Comparison of ENCODE assay signal across 19 mouse cellular contexts in the genomic region with DNA sequence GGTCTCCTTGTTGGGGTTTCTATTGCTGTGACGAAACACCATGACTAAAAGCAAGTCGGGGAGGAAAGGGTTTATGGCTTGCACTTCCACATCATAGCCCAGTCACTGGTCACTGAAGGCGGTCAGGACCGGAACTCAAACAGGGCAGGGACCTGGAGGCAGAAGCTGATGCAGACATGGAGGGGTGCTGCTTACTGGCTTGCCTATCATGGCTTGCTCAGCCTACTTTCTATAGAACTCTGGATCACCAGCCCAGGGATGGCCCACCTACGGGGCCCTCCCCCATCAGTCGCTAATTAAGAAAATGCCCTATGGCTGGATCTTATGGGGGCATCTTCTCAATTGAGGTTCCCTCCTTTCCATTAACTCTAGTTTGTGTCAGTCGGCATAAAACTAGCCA. TPM values are rescaled to one million over a fixed set of nuclear protein-coding genes. Genes with fewer than 3 reads are reported as not detected.
DNase-seq lines count a peak whose midpoint lies in the region; ATAC-seq and TF ChIP-seq lines count a peak whose summit lies in the region.
"Had no signal": no experiment of that assay in that cellular context is flagged by ENCODE, and none has a peak within 500 bp of the region (broad histone marks: within the 10 kb centered on the region; RNA-seq: fewer than 3 reads in every experiment).

No protein-coding gene starts in this region.

- H3K4me2 ChIP-seq in kidney, embryonic 15.5 days: 0 out of 2 replicates have a peak overlapping the region, but pooled peaks have one; percentile 88
- no peak overlapping the region for H3K4me2 ChIP-seq in kidney, embryonic 16.5 days (replicated peaks; ENCODE audit: low read depth, low read length)
- H3K4me2 ChIP-seq in lung, postnatal 0 days (replicated peaks; ENCODE audit: low read depth, low read length): peak overlapping the region; percentile 84; the same call in 1 of the 2 replicates
- H3K4me2 ChIP-seq in limb, embryonic 13.5 days (replicated peaks): 0 out of 2 replicates have a peak overlapping the region, but pooled peaks have one; percentile 81

- H3K36me3 ChIP-seq in kidney, embryonic 15.5 days: 0 out of 2 replicates have a peak, but pooled peaks cover 7% of the 10 kb centered on the region
- no peaks in the 10 kb centered on the region for H3K36me3 ChIP-seq in kidney, embryonic 16.5 days (ENCODE audit: insufficient read depth, low read length)
- H3K36me3 ChIP-seq in lung, postnatal 0 days (ENCODE audit: insufficient read depth, low read length): no peaks in the 10 kb centered on the region
- H3K36me3 ChIP-seq in limb, embryonic 13.5 days: peaks cover 14% of the 10 kb centered on the region; the same call in 1 of the 2 replicates
- H3K36me3 ChIP-seq: heart, embryonic 15.5 days had no signal

- no peaks in the 10 kb centered on the region for H3K27me3 ChIP-seq in kidney, embryonic 15.5 days
- H3K27me3 ChIP-seq in kidney, embryonic 16.5 days (ENCODE audit: insufficient read depth, low read length): no peaks in the 10 kb centered on the region
- no peaks in the 10 kb centered on the region for H3K27me3 ChIP-seq in lung, postnatal 0 days (replicated peaks; ENCODE audit: insufficient read depth, low read length)
- no peaks in the 10 kb centered on the region for H3K27me3 ChIP-seq in limb, embryonic 13.5 days
- H3K27me3 ChIP-seq: heart, embryonic 15.5 days; Patski had no signal

- no peaks in the 10 kb centered on the region for H3K9me3 ChIP-seq in kidney, embryonic 15.5 days (replicated peaks)
- H3K9me3 ChIP-seq in kidney, embryonic 16.5 days (ENCODE audit: low read length): no peaks in the 10 kb centered on the region
- H3K9me3 ChIP-seq in lung, postnatal 0 days (ENCODE audit: low read length): no peaks in the 10 kb centered on the region
- H3K9me3 ChIP-seq in limb, embryonic 13.5 days: no peaks in the 10 kb centered on the region
- H3K9me3 ChIP-seq: forebrain, embryonic 10.5 days; heart, embryonic 15.5 days had no signal

- no peak for TF ChIP-seq EP300 in lung, postnatal 0 days (IDR thresholded peaks at IDR 0.05)

- H3K9ac ChIP-seq in kidney, embryonic 15.5 days: no peak overlapping the region
- H3K9ac ChIP-seq in kidney, embryonic 16.5 days (replicated peaks; ENCODE audit: low read length): no peak overlapping the region
- no peak overlapping the region for H3K9ac ChIP-seq in lung, postnatal 0 days (replicated peaks; ENCODE audit: low read depth)
- no peak overlapping the region for H3K9ac ChIP-seq in limb, embryonic 13.5 days
- H3K9ac ChIP-seq: heart, embryonic 15.5 days had no signal

- peak; percentile 20 for DNase-seq in cerebellum, adult 9-11 months
- no peak for DNase-seq in cerebellum, postnatal 36 days
- DNase-seq in lung, postnatal 0 days (ENCODE audit: low spot score): no peak
- no peak for DNase-seq in lung, postnatal 14 days
- no peak for DNase-seq in retina, embryonic 14.5 days (ENCODE audit: low spot score)
- DNase-seq: adrenal gland, adult 8-10 months; cerebellum, adult 11 months; cerebellum, postnatal 14 days; heart, postnatal 4 days; lung, adult 2 months; right cerebral cortex, postnatal 4 days; thymus, postnatal 14 days had no signal

- WGBS in kidney, embryonic 15.5 days: 85% methylated on average over 7 of the region's 7 CpGs
- WGBS in kidney, embryonic 16.5 days: 84% methylated on average over 7 of the region's 7 CpGs
- WGBS in lung, postnatal 0 days: 93% methylated on average over 7 of the region's 7 CpGs
- 87% methylated on average over 7 of the region's 7 CpGs for WGBS in limb, embryonic 13.5 days

- no peak for TF ChIP-seq CTCF in lung, postnatal 0 days (IDR thresholded peaks at IDR 0.05)

- H3K4me3 ChIP-seq in kidney, embryonic 15.5 days (replicated peaks): no peak overlapping the region
- no peak overlapping the region for H3K4me3 ChIP-seq in kidney, embryonic 16.5 days (ENCODE audit: low read length)
- no peak overlapping the region for H3K4me3 ChIP-seq in lung, postnatal 0 days (ENCODE audit: low read depth, low read length)
- H3K4me3 ChIP-seq in limb, embryonic 13.5 days: 0 out of 2 replicates have a peak overlapping the region, but pooled peaks have one; percentile 7

- ATAC-seq in kidney, embryonic 15.5 days (replicated peaks; ENCODE audit: low FRiP score): no peak
- no peak for ATAC-seq in kidney, embryonic 16.5 days (ENCODE audit: low FRiP score, low TSS enrichment)
- ATAC-seq in lung, postnatal 0 days: no peak
- ATAC-seq in limb, embryonic 13.5 days (ENCODE audit: low FRiP score, low read depth): no peak
- ATAC-seq: CD4-positive, CD25-positive, alpha-beta regulatory T cell, adult 4 months; Patski had no signal

- peaks cover 33% of the 10 kb centered on the region for H3K4me1 ChIP-seq in kidney, embryonic 15.5 days
- H3K4me1 ChIP-seq in kidney, embryonic 16.5 days (ENCODE audit: insufficient read depth, low read length): peaks cover 24% of the 10 kb centered on the region
- peaks cover 5% of the 10 kb centered on the region for H3K4me1 ChIP-seq in lung, postnatal 0 days (ENCODE audit: insufficient read depth, low read depth, low read length)
- H3K4me1 ChIP-seq in limb, embryonic 13.5 days: peaks cover 27% of the 10 kb centered on the region

- H3K27ac ChIP-seq in kidney, embryonic 15.5 days: no peak overlapping the region
- H3K27ac ChIP-seq in kidney, embryonic 16.5 days (ENCODE audit: low read length): no peak overlapping the region
- H3K27ac ChIP-seq in lung, postnatal 0 days (ENCODE audit: low read length): no peak overlapping the region
- H3K27ac ChIP-seq in limb, embryonic 13.5 days: no peak overlapping the region
- H3K27ac ChIP-seq: forebrain, embryonic 10.5 days; heart, embryonic 15.5 days had no signal

RNA-seq across cellular contexts. Expression of a gene that starts 1.7 kb away (rescaled TPM):
- polyA plus RNA-seq in kidney, embryonic 15.5 days (2015; fragmentation: Nextera tagmentation; extraction: Ambion mirVana): 65.1 and 75.7 TPM in 2 replicates
- polyA plus RNA-seq in kidney, embryonic 16.5 days (2015; fragmentation: Nextera tagmentation; extraction: Ambion mirVana): 59.9 and 72.7 TPM in 2 replicates
- polyA plus RNA-seq in lung, postnatal 0 days (2015; fragmentation: Nextera tagmentation; extraction: Ambion mirVana): 40.1 and 42.1 TPM in 2 replicates
- polyA plus RNA-seq in limb, embryonic 13.5 days (2015; fragmentation: Nextera tagmentation; extraction: Ambion mirVana): 81.0 and 90.6 TPM in 2 replicates

RNA-seq across cellular contexts. Expression of a gene that starts 2.3 kb away (rescaled TPM):
- 12.4 and 14.4 TPM in 2 replicates for polyA plus RNA-seq in kidney, embryonic 15.5 days (2015; fragmentation: Nextera tagmentation; extraction: Ambion mirVana)
- polyA plus RNA-seq in kidney, embryonic 16.5 days (2015; fragmentation: Nextera tagmentation; extraction: Ambion mirVana): 14.5 and 15.0 TPM in 2 replicates
- 25.4 and 25.5 TPM in 2 replicates for polyA plus RNA-seq in lung, postnatal 0 days (2015; fragmentation: Nextera tagmentation; extraction: Ambion mirVana)
- polyA plus RNA-seq in limb, embryonic 13.5 days (2015; fragmentation: Nextera tagmentation; extraction: Ambion mirVana): 14.1 and 16.5 TPM in 2 replicates

RNA-seq across cellular contexts. Expression of a gene that starts 55.1 kb away (rescaled TPM):
- 6.1 and 7.9 TPM in 2 replicates for polyA plus RNA-seq in kidney, embryonic 15.5 days (2015; fragmentation: Nextera tagmentation; extraction: Ambion mirVana)
- 7.5 and 7.7 TPM in 2 replicates for polyA plus RNA-seq in kidney, embryonic 16.5 days (2015; fragmentation: Nextera tagmentation; extraction: Ambion mirVana)
- polyA plus RNA-seq in lung, postnatal 0 days (2015; fragmentation: Nextera tagmentation; extraction: Ambion mirVana): 1.5 and 1.6 TPM in 2 replicates
- polyA plus RNA-seq in limb, embryonic 13.5 days (2015; fragmentation: Nextera tagmentation; extraction: Ambion mirVana): 6.7 and 7.5 TPM in 2 replicates
